Mouse (Mus musculus) heart, adult 11 months (tissue): ENCODE measurements around the gene Ryr1.
"Not testable (repeated sequence)": the region's sequence is repeated elsewhere in the genome, so short reads cannot be mapped to it uniquely, and the experiment has no call there.

Experiments used
- DNase-seq: peaks from one replicate; pipeline ENCODE4 v3.0.0; 2022

Ryr1 gene

DNA sequence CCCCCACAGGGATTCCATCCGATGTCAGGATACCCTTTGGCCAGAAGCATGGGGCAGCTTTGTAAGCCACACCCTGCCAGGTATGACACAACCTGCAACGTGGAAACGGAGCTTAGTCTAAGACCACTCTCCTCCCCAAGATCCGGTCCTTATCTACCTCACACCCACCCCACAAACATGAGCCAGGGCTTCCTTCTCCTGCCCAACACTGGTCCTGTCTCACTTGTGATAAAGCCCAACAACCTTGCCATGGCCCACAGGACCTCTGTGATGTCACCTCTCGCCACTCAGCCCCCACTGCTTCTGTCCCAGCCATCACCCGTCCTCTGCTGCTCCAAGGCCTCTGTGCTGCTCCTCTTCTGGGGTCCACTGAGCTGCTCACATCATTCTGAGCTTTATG, 49.8 kb downstream of the Ryr1 start:
- no peak for DNase-seq

DNA sequence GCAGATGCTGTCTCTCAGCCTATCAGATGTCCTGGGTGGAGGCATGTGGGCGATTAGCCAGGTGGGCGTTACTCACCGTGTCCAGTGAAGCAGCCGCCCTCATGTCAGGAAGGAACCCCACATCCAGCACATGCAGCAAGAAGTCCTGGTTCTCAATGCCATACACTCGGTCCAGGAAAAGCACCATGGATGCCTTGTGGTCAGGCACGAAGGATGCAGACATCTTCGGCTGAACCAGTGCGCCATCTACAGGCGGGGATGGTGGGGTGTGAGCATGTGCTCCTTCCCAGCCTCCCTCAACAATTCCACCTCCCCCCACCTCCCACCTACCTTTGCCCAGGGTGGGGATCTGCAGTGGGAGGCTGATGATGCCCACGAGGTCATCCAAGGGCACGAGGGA, 52.3 kb downstream of the Ryr1 start:
- no peak for DNase-seq

DNA sequence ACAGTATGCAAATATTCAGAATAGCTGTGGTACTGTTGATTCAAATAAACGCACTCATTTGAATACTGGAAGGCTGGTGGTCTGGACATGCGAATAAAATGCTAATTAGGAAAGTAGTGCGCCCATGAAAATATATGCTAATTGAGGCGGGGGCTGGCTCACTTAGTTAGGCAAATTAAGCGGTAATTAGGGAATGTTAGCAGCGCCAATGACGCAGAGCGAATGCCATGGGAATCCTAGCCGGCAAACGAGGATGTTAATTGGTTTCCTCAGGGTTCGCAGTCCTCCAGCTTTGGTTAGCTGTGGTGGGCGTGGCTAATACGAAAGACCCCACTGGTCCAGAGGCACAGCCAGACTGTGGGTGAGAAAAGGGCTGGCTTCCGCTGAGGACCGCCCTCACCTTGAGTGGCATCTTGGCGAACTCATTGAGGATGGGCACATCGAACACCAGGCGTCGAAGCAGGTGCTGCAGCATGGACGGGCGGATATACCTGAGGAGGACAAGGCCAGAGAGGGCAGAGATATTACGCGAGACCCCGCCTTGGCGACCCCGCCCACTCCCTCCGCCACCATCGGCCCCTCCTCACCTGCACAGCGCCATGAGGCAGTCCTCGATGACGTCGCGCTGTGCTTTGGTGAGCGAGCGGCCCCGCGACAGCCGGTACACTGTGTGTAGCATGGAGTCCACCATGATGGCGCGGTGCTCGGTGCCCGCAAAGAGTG, 53.6 kb downstream of the Ryr1 start:
- no peak for DNase-seq

DNA sequence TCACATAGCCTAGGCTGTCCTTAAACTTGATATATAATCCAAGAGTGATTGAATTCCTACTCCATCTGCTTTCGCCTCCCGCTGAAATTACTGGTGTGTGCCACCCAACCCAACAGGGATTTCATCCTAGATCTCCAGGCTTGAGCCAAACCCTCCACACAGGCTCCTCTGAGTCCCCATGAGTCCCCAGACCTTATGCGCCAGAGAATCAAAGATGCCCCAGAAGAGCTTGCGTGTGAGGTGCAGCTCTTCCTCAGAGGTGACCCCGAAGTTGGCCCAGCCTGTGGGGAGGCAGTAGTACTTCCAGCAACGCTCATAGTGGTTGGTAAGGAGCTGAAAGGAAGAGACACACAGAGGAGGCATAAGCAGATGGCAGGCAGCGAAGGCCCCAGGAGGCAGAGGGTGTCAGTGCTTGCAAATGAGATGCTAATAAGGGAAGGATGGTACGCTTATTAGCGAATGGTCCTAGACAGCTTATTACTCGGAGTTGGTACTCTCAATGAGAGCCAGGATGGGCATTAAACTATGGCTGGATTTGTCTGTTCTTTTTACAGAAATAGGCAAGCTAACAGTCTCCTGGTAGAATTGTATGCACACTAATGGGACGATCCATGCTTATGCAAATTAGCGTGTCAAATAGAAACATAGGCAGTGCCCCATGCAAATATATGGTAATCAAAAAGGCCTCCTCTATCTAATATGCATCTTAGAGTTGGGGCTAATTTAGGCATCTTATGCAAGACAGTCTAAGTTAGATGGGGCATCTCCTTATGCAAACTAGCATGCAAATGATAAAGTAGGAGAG, 54.4 kb downstream of the Ryr1 start:
- DNase-seq, result no peak

DNA sequence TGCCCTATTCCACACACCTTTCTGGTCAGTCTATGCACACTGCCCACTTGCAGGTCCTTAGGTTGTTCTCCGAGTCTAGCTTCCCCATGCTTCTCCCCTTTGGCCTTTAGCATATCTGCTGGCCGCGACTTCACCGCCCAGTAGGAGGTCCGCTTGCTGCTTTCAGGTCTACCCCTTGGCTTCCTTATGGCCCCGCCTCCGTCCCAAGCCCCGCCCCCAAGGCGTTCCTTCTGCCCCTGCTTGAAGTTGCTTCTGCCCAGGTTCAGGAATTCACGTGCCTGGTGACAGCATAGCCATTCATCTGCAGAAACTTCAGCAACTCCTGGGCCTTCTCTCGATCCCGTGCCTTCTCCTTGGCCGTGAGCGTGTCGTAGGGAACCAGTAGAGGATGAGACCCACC, 57.2 kb downstream of the Ryr1 start:
- no peak for DNase-seq

DNA sequence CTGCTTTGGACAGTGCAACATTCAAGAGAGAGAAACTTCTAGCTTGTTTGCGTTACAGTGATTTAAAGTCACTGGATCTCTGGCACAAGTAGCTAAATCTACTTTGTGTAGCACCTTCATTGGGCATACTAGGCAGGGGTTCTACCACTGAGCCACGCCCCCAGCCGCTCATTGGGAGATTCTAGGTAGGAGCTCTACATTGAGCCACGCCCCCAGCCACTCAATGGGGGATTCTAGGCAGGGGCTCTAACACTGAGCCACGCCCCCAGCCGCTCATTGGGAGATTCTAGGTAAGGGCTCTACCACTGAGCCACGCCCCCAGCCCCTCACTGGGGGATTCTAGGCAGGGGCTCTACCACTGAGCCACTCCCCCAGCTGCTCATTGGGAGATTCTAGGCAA, 61.5 kb downstream of the Ryr1 start:
- not testable (repeated sequence) for DNase-seq

DNA sequence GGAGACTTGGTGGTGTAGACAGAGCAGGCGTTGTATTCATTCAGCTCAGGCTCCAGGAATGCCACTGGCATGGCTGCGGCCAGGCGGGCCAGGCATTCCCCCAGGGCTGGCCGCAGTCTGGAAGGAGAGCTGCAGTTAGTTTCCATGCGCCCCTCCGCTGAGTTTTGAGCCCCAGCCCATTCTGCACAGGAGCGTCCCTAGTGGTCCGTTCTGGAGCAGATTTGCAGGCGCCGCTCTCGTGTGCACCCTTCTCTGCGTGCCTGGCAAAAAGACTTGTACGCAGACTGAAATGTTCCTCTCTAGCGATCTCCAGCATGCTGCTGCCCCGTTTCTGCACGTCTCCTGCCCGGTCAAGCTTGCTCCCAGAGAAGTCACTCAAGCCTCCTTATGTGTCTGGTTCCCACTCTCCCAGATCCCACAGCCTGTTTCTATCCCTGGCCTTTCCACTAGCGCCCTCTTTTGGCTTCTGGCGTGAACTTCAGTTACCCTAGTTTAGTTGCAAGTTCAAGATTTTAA, 63.4 kb downstream of the Ryr1 start:
- no peak for DNase-seq

DNA sequence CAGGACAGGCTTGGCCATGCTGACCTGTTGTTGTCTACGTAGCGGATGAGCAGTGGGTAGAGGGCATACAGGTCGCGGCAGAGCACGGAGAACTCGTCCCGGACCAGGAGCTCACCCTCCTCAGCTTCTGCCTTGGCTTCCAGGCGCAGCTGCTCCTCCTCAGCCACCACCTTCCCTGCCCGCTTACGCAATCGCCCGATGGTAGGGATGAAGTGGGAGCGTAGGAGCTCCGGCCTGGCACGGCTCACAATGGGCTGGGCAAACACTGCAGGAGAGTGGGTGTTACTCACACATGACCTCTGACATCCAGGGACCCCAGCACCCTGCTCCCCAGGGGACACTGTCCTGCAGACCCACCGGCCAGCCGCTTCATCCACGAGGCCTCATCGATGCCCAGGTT, 65.5 kb downstream of the Ryr1 start:
- DNase-seq, result no peak

DNA sequence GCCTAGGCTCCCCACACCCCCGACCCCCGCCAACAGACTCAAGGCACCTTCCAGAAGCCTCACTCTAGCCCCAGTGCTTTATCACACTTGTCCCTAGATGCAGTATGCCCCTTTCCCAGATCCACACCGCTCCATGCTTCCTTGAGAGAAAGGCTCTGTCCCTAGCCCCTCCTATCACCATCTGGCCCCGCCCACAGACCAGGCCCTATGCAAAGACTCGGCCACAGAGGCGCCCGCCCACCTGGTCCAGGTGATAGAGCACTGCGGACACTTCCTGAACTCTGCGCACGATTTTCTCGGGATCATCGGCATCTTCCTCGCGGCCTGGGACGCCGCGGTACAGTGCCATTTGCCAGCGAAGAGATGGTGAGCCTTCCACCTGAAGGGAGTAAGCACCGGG, 72.2 kb downstream of the Ryr1 start:
- DNase-seq, result peak; percentile 84

DNA sequence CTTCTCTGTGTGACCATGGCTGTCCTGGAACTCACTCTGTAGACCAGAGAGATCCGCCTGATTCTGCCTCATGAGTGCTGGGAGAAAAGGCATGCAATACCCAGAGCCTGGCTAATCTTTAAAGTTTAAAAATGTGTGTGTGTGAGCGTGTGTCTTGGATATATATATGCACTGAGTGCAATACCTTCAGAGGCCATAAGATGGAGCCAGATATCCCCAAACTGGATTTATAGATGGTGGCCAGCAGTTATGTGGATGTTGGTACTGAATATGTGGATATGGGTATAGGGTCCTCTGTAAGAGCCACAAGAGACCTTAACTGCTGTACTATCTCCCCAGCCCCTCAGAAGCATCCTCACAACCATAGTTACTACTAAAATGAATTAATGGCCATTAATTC, 74.2 kb downstream of the Ryr1 start:
- no peak for DNase-seq

DNA sequence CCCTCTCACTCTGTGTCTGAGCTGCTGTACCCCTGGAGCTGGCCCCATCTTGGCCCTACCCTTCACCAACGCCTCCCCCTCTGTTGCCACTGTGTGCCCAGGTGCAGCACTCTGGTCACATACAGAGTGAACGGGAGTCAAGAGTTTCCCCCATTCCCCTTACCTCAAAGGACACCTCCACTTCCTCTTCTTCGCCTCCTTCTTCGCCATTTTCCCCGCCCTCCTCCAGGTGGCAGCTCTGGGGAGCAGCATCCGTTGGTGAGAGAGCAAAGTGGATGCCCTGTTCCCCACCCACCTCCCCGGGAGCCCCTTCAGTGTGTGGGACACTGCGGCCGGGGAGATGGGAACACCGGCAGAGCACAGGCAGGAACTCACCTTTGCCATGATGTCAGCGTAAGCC, 76.4 kb downstream of the Ryr1 start:
- no peak for DNase-seq

DNA sequence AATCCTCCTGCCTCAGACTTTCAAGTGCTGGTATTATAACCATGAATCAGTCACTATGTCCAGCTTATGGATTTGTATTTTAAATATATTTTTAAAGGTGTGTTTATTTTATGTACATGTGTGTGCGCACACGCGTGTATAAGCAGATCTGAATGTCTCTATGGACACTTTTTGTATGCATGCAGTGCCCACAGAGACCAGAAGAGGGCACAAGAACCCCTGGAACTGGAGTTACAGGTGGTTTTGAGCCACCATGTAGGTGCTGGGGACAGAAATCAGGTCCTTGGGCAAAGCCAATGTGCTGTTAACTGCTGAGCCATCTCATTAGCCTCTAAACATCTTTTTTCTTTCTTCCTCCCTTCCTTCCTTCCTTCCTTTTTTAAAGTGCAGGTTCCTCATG, 76.9 kb downstream of the Ryr1 start:
- no peak for DNase-seq

DNA sequence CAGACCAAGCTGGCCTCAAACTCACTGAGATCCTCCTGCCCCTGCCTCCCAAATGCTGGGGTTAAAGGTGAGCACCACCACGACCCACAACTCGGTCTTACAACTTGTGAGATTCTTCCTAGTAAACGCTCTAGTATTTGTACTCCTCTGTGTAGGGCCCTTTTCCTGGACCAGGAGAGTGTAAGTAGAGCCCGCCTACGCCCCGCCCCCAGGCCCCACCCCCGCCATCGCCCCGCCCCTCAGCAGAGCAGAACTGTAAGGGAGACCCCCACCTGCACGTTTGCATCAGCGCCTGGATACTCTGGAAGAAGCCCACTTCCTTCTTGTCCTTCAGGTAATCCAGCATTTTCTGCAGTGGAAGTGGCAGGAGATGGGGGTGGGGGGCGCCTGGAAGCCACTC, 78.4 kb downstream of the Ryr1 start:
- DNase-seq, result no peak

DNA sequence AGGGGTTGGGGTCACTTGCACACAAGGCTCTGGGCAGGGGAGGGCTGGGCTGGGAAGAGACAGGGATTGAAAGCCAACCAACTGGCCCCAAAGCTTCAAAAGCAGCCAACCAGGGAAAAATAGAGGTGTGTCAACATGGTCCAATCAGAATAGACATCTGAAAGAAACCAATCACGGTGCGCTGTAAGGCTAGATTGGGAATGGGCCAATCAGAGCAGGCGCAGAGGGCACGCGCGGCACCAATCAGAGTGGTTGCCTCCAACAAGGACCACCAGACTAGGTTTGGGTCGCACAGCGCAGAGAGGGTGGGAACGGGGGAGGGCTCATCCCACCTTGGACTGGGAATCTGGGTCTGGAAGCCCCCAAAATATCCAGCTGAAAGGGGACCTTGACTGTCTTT, 80.7 kb downstream of the Ryr1 start:
- peak; percentile 93 for DNase-seq

DNA sequence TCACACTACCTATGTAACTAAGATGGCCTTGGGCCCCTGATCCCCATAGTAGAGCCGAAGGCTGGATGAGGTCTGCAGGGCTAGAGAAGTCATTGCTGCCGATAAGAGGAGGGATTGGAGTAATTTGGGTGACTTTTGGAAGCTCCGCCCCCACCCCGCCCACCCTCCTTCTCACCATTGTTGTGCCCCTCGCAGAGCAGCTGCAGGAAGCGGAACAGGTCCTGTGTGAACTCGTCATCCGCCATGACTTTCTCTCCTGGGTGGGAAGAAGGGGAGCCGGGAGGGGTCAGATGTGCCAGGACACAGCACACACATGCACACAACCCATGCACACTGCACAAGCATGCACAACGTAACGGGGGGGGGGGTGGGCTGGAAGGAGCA, 81.3 kb downstream of the Ryr1 start:
- peak; percentile 95 for DNase-seq

DNA sequence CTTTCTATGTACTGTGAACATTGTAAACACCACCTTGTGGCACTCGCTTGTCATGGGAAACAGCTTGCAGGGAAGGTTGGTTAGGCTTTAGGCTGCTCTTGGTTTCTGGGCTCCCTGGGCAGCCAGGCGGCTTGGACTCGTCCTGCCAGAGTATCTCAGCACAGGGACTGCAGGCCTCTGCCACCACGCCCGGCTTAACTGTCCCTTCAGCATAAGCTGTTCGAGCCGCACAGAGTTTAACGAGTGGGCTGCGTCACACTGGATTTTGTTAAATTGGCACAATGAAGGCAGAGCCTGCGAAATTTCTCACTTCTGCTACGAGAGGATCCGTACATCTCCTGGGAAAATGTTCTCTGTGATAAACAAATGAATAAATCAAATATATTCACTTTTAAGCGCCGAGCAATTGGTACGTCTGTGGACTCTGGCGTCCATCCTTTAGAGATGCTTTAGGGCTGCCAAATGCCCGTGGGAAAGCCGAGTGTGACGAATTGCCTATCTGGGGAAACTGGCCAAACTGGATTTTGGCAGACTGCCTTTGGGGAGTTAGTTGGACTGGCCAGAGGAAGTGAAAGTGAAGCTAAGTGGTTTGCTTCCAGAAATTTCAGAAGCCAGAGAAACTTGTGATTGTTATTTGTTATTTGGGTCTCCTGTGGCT, 81.8 kb downstream of the Ryr1 start:
- DNase-seq, result peak; percentile 97

DNA sequence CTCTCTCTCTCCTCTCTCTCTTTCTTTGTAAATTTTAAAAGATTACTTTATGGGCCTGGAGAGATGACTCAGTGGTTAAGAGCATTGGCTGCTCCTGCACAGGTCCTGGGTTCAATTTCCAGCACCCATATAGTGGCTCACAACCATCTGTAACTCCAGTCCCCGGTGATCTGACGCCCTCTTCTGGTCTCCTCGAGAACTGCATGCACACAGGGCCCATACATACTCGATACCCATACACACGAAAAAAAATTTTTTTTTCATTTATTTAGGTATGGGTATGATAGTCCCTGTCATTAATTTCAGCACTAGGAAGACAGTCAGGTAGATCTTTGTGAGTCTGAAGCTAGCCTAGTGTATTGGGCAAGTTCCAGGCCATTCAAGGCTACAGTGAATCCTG, 83.8 kb downstream of the Ryr1 start:
- no peak for DNase-seq

DNA sequence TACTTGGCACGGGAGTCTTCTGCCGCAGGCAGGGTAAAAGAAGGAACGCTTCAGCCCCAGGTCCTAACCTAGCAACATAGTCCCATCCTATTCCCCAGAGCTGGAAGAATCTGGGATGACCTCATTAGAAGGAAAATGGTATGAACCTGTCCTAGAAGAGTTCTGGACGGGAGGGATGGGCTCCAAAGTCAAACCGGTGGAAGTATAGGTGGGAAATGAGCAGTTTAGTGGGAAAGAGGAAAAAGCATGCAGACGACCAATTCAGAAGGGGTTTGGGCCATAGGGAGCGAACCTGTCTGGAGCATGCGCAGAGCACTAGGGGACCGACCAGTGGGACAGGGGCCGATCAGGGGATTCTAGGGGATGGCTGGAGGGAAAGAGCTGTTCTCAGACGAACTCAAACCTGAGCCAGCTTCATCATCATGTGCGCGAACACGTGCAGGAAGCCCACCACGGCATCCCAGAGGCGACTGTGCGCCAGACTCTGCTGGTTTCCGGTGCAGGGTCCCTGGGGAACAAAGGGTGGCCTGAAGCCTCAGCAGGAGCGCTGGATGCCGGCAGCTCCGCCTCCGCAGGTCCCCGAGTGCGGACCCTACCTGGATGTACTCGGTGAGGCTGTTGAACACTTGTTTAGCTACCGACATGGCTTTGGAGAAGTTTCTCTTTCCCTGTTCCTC, 84.9 kb downstream of the Ryr1 start:
- peak; percentile 91 for DNase-seq

DNA sequence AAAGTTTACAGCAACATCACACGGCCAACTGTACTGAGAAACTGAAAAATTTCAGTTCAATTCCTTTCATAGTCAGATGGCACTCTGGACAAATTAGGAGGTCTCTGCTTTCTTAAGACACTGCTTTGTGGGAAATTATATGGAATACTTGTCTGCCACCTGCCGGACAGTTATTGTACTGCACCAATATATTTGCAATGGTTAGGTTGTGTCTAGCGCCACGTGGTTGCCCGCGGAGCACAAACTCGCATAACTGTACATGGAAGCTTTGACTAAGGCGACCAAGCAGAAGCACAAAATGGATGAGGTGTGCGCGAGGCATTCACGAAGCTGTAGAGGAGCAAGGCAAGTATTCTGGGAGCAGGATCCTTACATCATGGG, 85.4 kb downstream of the Ryr1 start:
- peak; percentile 97 for DNase-seq

DNA sequence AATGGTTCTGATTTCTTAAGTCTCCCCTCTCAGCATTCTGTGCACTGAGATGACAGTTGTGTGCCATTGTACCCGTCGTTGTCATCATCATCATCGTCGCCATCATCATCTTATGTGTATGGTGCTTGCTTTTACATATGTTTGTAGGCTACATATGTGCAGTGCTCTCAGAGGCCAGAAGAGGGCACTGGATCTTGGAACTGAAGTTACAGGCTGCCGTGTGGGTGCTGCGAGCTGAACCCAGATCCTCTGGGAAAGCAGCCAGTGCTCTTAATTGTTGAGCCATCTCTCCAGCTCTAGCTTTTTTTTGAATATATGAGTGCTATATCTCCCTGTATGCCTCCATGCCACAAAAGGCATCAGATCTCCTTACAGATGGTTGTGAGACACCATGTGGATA, 87.7 kb downstream of the Ryr1 start:
- DNase-seq, result no peak

DNA sequence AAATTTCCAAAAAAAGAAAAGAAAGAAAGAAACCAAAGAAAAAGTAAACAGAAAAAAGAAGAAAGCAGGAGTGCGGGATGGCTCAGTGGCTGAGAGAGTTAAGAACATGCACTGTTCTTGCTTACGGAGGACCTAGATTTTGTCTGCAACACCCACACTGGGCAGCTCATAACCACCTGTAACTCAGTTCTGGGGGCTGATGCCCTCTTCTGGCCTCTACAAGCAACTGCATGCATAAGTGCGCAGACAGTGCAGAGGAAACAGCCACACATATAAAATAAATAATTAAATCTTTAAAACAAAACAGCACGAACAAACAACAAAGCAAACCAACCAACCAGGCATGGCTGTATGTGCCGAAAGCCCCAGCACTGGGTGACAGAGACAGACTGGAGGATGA, 92.3 kb downstream of the Ryr1 start:
- DNase-seq, result no peak

DNA sequence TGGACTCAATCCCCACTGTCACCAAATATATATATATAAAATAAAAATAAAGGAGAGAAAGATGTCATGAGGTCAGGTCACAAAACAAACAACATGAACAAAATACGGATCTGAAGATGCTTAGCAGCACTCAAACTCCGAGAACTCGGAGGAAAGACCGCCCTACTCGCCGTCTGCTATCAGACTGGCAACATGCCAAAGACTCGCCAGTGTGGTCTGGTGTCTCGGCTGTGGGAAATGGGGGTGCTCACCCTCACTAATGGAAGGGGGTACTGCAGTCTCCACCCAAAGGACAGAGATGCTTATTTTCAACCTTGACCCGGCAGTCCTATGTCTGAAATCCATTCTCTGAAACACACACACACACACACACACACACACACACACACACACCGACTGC, 93.3 kb downstream of the Ryr1 start:
- DNase-seq, result no peak
